Mouse (Mus musculus) thymus, adult 2 months (tissue): Measurements from ENCODE around the gene Galnt7.

ENCODE experiments used
- CTCF ChIP-seq: fragments of 200-500 bp; IDR thresholded peaks from 2 replicates; pipeline ENCODE4 v1.5.1; 2012; ENCODE audit warnings: mild to moderate bottlenecking, control low read depth, low read length, moderate library complexity, borderline replicate concordance; ENCODE audit not compliant: control insufficient read depth, poor library complexity, insufficient read depth; ENCODE audit errors: extremely low read depth
- POLR2A ChIP-seq: fragments of 200-500 bp; IDR thresholded peaks from 2 replicates; pipeline ENCODE4 v1.6.1; 2012; ENCODE audit warnings: mild to moderate bottlenecking, low read length, control low read depth, moderate library complexity; ENCODE audit not compliant: control insufficient read depth, poor library complexity, insufficient read depth; ENCODE audit errors: extremely low read depth

DNA sequence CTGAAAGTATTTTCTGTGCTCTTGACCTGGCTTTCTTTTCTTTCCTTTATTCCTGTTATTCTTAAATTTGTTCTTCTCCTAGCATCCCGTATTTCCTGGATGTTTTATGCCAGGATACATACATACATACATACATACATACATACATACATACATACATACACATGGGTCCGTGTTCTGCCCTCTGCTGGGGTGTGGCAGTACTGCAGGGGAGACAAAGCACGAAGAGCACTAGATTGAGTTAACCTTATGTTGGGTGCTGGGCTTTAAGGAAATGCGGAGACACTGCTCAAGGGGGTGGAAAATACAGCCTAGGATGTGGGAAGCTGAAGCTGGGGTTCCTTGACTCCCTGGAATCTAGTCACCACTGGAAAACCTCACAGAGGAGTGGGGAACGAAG lies 149.2 kb downstream of the Galnt7 start:
- TF ChIP-seq POLR2A (no peak), CTCF (no peak)
